Mouse (Mus musculus) liver, adult 2 months (tissue): Measurements from ENCODE around the gene H2-M10.1. TPM values are rescaled to one million over a fixed set of nuclear protein-coding genes. Genes with fewer than 3 reads are reported as not detected.
"Not testable (repeated sequence)": the region's sequence is repeated elsewhere in the genome, so short reads cannot be mapped to it uniquely, and the experiment has no call there.

Source experiments
- DNase-seq: peaks from one replicate; pipeline ENCODE4 v3.0.0-alpha.2; 2011; ENCODE audit warnings: low read depth, low spot score; ENCODE audit errors: extremely low read depth
- H3K27ac ChIP-seq: fragments of 200-500 bp; replicated peaks from 2 replicates; pipeline ENCODE4 v1.5.1; 2012; ENCODE audit warnings: low read depth, mild to moderate bottlenecking, control low read depth, inconsistent platforms, low read length; ENCODE audit not compliant: insufficient read depth
- H3K27me3 ChIP-seq: fragments of 200-500 bp; 2 replicates; pipeline ENCODE4 v1.6.1; 2012; ENCODE audit warnings: mild to moderate bottlenecking, moderate library complexity, low read length, inconsistent platforms; ENCODE audit not compliant: control insufficient read depth, insufficient read depth
- H3K36me3 ChIP-seq: fragments of 200-500 bp; 2 replicates; pipeline ENCODE4 v1.6.1; 2012; ENCODE audit warnings: low read length, inconsistent platforms; ENCODE audit not compliant: control insufficient read depth, insufficient read depth
- H3K4me1 ChIP-seq: fragments of 200-500 bp; 2 replicates; pipeline ENCODE4 v1.6.1; 2011; ENCODE audit warnings: low read length; ENCODE audit not compliant: control insufficient read depth, insufficient read depth
- H3K4me3 ChIP-seq: fragments of 200-500 bp; 2 replicates; pipeline ENCODE4 v1.5.1; 2011; ENCODE audit warnings: low read depth, mild to moderate bottlenecking, control low read depth, low read length, moderate library complexity; ENCODE audit not compliant: insufficient read depth
- H3K79me2 ChIP-seq: fragments of 200-500 bp; 2 replicates; pipeline ENCODE4 v1.6.1; 2012; ENCODE audit warnings: inconsistent platforms, mild to moderate bottlenecking, low read length, moderate library complexity; ENCODE audit not compliant: control insufficient read depth, insufficient read depth
- H3K9ac ChIP-seq: fragments of 200-500 bp; 2 replicates; pipeline ENCODE4 v1.6.1; 2012; ENCODE audit warnings: low read depth, mild to moderate bottlenecking, control low read depth, inconsistent platforms, low read length
- CTCF ChIP-seq: fragments of 200-500 bp; IDR thresholded peaks from 2 replicates; pipeline ENCODE4 v1.5.1; 2011; ENCODE audit warnings: low read depth, low read length, control low read depth
- POLR2A ChIP-seq: fragments of 200-500 bp; IDR thresholded peaks from 2 replicates; pipeline ENCODE4 v1.6.1; 2011; ENCODE audit warnings: low read length, control low read depth; ENCODE audit not compliant: insufficient read depth; ENCODE audit errors: extremely low read depth
- WGBS: fragments of 180-500 bp; shearing (Covaris S2); methylation state at CpG from one replicate; pipeline ENCODE4 v1.1.7; 2018; 5-methylcytosine and 5-hydroxymethylcytosine counted together
- polyA plus RNA-seq: library from polyadenylated mRNA; depleted of rRNA; stranded (reverse); fragments of >200 nt; gene quantifications from 2 replicates; pipeline ENCODE4 v1.2.3, GENCODE M21; 2012
- total RNA-seq: library from RNA; depleted of rRNA; stranded (reverse); fragments of >200 nt; gene quantifications from 2 replicates; pipeline ENCODE4 v1.2.3, GENCODE M21; 2014

H2-M10.1 gene
- total and polyA plus RNA-seq, 2 experiments = not detected

DNA sequence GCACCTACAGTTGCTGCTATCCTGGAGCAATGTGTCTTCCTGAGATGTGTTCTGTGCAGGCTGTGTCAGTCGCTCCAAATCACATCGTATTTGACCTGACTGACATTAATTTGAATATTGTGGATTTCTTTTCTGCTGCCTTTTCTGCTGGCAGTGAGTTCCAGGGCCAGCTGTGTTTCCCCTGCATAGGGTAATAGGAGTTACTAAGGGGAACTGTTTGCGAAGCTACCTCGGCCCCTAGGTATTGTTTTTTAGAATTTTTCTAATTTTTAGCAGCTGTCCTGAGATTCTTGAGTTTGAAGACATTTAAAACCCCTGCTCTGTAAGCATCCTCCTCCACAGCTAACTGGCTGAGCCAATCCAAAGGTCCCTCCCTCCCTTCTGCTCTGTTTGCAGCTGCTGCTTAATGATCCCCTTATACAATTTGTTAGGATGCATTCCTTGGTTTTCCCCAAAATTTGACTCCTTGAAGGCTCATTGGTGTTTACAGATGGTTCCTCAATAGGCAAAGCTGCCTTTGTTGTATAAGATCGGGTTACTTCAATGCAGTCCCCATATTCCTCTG, 10.2 kb downstream of the H2-M10.1 start:
- no peak overlapping the region for H3K9ac ChIP-seq
- no peak for DNase-seq
- WGBS = 36% methylated on average over 5 of the region's 5 CpGs
- H3K4me1 ChIP-seq = no peaks in the 10 kb centered on the region
- no peaks in the 10 kb centered on the region for H3K27me3 ChIP-seq
- TF ChIP-seq CTCF = no peak
- TF ChIP-seq POLR2A = no peak
- no peak overlapping the region for H3K27ac ChIP-seq
- H3K36me3 ChIP-seq = no peaks in the 10 kb centered on the region
- H3K4me3 ChIP-seq = no peak overlapping the region
- no peaks in the 10 kb centered on the region for H3K79me2 ChIP-seq

DNA sequence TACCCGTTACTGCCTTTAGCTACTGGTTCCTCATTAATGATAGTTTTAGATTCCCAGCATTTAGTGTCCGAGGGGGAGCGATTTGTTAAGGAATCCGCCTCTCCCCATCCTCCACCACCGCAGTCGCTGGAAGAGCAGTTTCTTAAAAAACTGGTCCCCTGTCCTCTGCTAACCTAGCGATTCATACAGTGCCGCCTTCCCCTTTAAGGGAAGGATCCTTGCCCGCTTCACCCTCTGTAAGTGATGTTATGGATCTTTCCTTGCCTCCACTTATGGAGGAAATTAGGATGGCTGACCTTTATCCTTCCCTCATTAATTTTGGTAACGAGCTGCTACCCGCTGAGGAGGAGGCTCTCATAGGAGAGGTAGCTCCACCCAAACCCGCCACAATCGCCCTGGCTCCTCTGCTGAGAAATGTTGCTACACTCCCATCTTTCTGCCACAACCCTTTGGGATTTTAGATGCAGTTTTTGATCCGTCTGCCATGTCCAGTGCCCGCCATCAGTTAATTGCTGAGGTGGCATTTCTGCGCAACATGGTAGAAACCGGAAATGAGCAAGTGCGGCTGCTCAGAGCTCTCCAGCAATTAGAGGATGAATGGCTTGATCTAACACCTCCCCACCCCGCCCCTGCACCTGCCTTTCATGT, 10.8 kb downstream of the H2-M10.1 start:
- 3% methylated on average over 19 of the region's 19 CpGs for WGBS
- no peaks in the 10 kb centered on the region for H3K4me1 ChIP-seq
- H3K36me3 ChIP-seq = no peaks in the 10 kb centered on the region
- no peak overlapping the region for H3K27ac ChIP-seq
- H3K79me2 ChIP-seq = no peaks in the 10 kb centered on the region
- peak overlapping the region; percentile 31; the same call in 1 of the 2 replicates for H3K4me3 ChIP-seq
- TF ChIP-seq POLR2A (no peak), CTCF (no peak)
- no peak overlapping the region for H3K9ac ChIP-seq
- H3K27me3 ChIP-seq = no peaks in the 10 kb centered on the region
- peak; percentile 4 for DNase-seq

DNA sequence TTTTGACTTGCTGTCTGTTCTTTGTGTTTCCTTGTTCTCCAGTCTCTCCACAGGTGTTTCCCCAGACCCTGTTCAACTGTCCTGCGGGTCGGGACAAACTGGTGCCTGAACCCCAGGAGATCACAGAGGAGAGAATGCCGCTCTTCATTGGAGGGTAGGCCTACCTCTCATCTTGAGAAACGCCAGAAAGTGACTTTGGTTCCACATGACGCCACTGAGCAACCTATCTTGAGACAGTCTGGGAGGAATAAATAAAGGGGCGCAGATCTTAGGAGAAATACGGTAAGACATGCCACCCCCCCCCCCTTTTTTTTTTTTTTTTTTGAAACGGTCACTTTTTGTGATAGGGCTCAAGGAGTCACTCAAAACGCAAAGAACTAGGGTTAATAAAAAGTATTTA, 11.4 kb downstream of the H2-M10.1 start:
- no peak for DNase-seq
- H3K36me3 ChIP-seq = no peaks in the 10 kb centered on the region
- H3K9ac ChIP-seq = no peak overlapping the region
- no peak overlapping the region for H3K27ac ChIP-seq
- H3K27me3 ChIP-seq = no peaks in the 10 kb centered on the region
- no peak overlapping the region for H3K4me3 ChIP-seq
- WGBS = 5% methylated on average over 9 of the region's 9 CpGs
- H3K79me2 ChIP-seq = no peaks in the 10 kb centered on the region
- H3K4me1 ChIP-seq = no peaks in the 10 kb centered on the region
- TF ChIP-seq POLR2A (no peak), CTCF (no peak)

DNA sequence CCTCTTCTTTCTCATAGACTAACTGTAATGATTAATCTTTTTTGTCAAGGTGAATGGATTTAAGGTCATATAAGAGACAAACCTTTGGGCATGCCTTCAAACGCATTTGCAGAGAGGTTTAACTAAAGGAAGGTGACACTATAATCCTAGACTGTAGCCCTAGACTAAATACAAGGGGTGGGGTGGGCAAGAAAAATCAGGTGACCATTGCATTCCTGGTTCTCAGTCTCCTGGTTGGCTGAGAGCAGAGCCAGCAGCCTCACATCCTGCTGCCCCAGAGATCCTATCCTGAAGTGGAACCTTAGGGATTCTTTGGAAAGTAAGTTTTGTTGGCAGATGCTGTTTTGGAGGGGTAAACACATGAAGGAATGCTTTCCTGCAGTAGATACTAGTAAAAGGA, 16.7 kb downstream of the H2-M10.1 start:
- H3K4me3 ChIP-seq = no peak overlapping the region
- no peaks in the 10 kb centered on the region for H3K36me3 ChIP-seq
- H3K79me2 ChIP-seq = no peaks in the 10 kb centered on the region
- H3K9ac ChIP-seq = no peak overlapping the region
- 33% methylated on average over 1 of the region's 1 CpGs for WGBS
- H3K27me3 ChIP-seq = no peaks in the 10 kb centered on the region
- TF ChIP-seq POLR2A (no peak), CTCF (no peak)
- H3K27ac ChIP-seq = no peak overlapping the region
- no peaks in the 10 kb centered on the region for H3K4me1 ChIP-seq
- DNase-seq = no peak

DNA sequence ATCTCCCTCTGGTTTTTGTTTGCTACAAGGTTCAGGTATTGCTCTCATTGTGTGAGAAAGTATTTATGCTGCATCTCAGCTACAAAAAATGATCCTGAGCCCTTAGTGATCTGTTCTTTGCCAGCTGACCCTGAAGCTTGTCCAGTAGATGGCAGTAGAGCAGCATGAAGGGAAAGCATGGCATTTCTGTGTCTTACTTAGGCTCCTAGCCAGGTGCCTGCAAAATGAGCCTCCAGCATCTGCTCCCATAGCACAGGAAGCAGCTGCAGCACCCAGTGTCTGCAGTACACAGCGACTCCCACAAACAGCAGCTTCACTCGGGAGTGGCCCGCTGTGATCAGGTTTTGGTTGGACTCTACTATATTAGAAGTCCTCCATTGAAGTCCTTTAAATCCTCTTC, 17.1 kb downstream of the H2-M10.1 start:
- H3K9ac ChIP-seq, H3K4me3 ChIP-seq, H3K79me2 ChIP-seq, H3K27me3 ChIP-seq, H3K36me3 ChIP-seq, H3K27ac ChIP-seq, H3K4me1 ChIP-seq: not testable (repeated sequence)
- DNase-seq = peak; percentile 57
- peak; percentile 47 for TF ChIP-seq CTCF
- 5% methylated on average over 3 of the region's 3 CpGs for WGBS

DNA sequence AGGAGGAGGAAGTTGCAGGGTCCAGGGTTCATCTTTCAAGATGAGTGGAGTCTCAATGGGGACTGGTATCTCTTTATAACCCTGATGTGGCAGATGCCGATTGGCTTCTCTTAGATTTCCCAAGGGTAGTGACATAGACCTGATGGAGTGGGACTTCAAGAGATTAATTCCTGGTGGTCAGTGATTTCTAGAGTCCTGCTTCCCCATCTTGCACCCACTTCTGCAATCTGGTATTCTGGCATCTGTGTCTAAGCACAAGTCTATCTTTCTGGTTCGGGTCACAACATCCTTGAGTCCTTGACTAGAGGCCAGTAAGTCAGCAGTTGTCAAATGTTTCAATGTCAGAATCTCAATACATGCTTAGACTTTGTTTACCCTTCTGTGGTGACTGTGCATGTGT, 39.6 kb downstream of the H2-M10.1 start, which contains the start of gene H2-M10.2:
Gene H2-M10.2 (minus strand): TSS at position 101 of the 400 bp plus-strand sequence.
- no peaks in the 10 kb centered on the region for H3K27me3 ChIP-seq
- no peaks in the 10 kb centered on the region for H3K36me3 ChIP-seq
- no peaks in the 10 kb centered on the region for H3K79me2 ChIP-seq
- H3K4me1 ChIP-seq = no peaks in the 10 kb centered on the region
- H3K9ac ChIP-seq = no peak within 1 kb of the TSS
- TF ChIP-seq CTCF (no peak), POLR2A (no peak)
- no peak within 1 kb of the TSS for H3K4me3 ChIP-seq
- no peak for DNase-seq
- no peak within 1 kb of the TSS for H3K27ac ChIP-seq
- WGBS = 88% methylated on average over 2 of the region's 2 CpGs
